Mouse (Mus musculus): Measurements from ENCODE around the gene Abcb6. TPM values are rescaled to one million over a fixed set of nuclear protein-coding genes. Genes with fewer than 3 reads are reported as not detected.

Abcb6 gene
- polyA plus RNA-seq, 1 experiment from 2014 or later = 51.9 TPM

- Histone ChIP-seq H3K4me2 (ENCODE audit: low read length) (no peak overlapping the region), H3K4me1 (replicated peaks; ENCODE audit: control insufficient read depth, insufficient read depth, low read length) (no peaks in the 10 kb centered on the region), H3K9me3 (ENCODE audit: control insufficient read depth, low read length) (no peaks in the 10 kb centered on the region), H3K27me3 (replicated peaks; ENCODE audit: control insufficient read depth, insufficient read depth, low read length) (no peaks in the 10 kb centered on the region), H3K36me3 (ENCODE audit: control insufficient read depth, insufficient read depth) (no peaks in the 10 kb centered on the region), H3K27ac (ENCODE audit: low read length) (no peak overlapping the region), H3K4me3 (replicated peaks; ENCODE audit: low read length) (no peak overlapping the region), H3K9ac (replicated peaks; ENCODE audit: low read depth, low read length) (no peak overlapping the region)
- 68% methylated on average over 5 of the region's 5 CpGs for WGBS
- no peak for ATAC-seq
Observed at GRCm38 (mm10) chr1:75159540-75160255, 20.5 kb downstream of the Abcb6 start.

- Histone ChIP-seq H3K4me3 (replicated peaks; ENCODE audit: low read length) (no peak overlapping the region), H3K9me3 (ENCODE audit: control insufficient read depth, low read length) (no peaks in the 10 kb centered on the region)
Observed at GRCm38 (mm10) chr1:75158990-75159389, 21.2 kb downstream of the Abcb6 start.

GRCm38 (mm10) chr1:75155837-75156236 is 24.4 kb downstream of the Abcb6 start:
- H3K9ac ChIP-seq (replicated peaks; ENCODE audit: low read depth, low read length) = no peak overlapping the region
- no peaks in the 10 kb centered on the region for H3K9me3 ChIP-seq (ENCODE audit: control insufficient read depth, low read length)
- 66% methylated on average over 3 of the region's 3 CpGs for WGBS
- H3K27ac ChIP-seq (ENCODE audit: low read length) = no peak overlapping the region
- H3K36me3 ChIP-seq (ENCODE audit: control insufficient read depth, insufficient read depth) = no peaks in the 10 kb centered on the region
- ATAC-seq = no peak
- no peak overlapping the region for H3K4me3 ChIP-seq (replicated peaks; ENCODE audit: low read length)
- H3K4me1 ChIP-seq (replicated peaks; ENCODE audit: control insufficient read depth, insufficient read depth, low read length) = no peaks in the 10 kb centered on the region
- H3K4me2 ChIP-seq (ENCODE audit: low read length) = no peak overlapping the region
- no peaks in the 10 kb centered on the region for H3K27me3 ChIP-seq (replicated peaks; ENCODE audit: control insufficient read depth, insufficient read depth, low read length)

More at GRCm38 (mm10) chr1:75158990-75159389, 21.2 kb downstream of the Abcb6 start:
- no peak for ATAC-seq
- Histone ChIP-seq H3K27me3 (replicated peaks; ENCODE audit: control insufficient read depth, insufficient read depth, low read length) (no peaks in the 10 kb centered on the region), H3K36me3 (ENCODE audit: control insufficient read depth, insufficient read depth) (no peaks in the 10 kb centered on the region), H3K4me1 (replicated peaks; ENCODE audit: control insufficient read depth, insufficient read depth, low read length) (no peaks in the 10 kb centered on the region), H3K9ac (replicated peaks; ENCODE audit: low read depth, low read length) (no peak overlapping the region), H3K27ac (ENCODE audit: low read length) (no peak overlapping the region), H3K4me2 (ENCODE audit: low read length) (no peak overlapping the region)

- 91% methylated on average over 4 of the region's 4 CpGs for WGBS
- Histone ChIP-seq H3K4me1 (replicated peaks; ENCODE audit: control insufficient read depth, insufficient read depth, low read length) (peaks cover 8% of the 10 kb centered on the region), H3K9me3 (ENCODE audit: control insufficient read depth, low read length) (no peaks in the 10 kb centered on the region), H3K4me2 (ENCODE audit: low read length) (no peak overlapping the region), H3K9ac (replicated peaks; ENCODE audit: low read depth, low read length) (no peak overlapping the region), H3K4me3 (replicated peaks; ENCODE audit: low read length) (no peak overlapping the region), H3K36me3 (ENCODE audit: control insufficient read depth, insufficient read depth) (peaks cover 27% of the 10 kb centered on the region), H3K27me3 (replicated peaks; ENCODE audit: control insufficient read depth, insufficient read depth, low read length) (no peaks in the 10 kb centered on the region), H3K27ac (ENCODE audit: low read length) (no peak overlapping the region)
- no peak for ATAC-seq
Observed at GRCm38 (mm10) chr1:75148727-75149126, 31.5 kb downstream of the Abcb6 start.

- Histone ChIP-seq H3K4me3 (replicated peaks; ENCODE audit: low read length) (no peak overlapping the region), H3K36me3 (ENCODE audit: control insufficient read depth, insufficient read depth) (peaks cover 27% of the 10 kb centered on the region), H3K27ac (ENCODE audit: low read length) (no peak overlapping the region), H3K9ac (replicated peaks; ENCODE audit: low read depth, low read length) (no peak overlapping the region), H3K4me1 (replicated peaks; ENCODE audit: control insufficient read depth, insufficient read depth, low read length) (peaks cover 10% of the 10 kb centered on the region), H3K27me3 (replicated peaks; ENCODE audit: control insufficient read depth, insufficient read depth, low read length) (no peaks in the 10 kb centered on the region), H3K9me3 (ENCODE audit: control insufficient read depth, low read length) (no peaks in the 10 kb centered on the region), H3K4me2 (ENCODE audit: low read length) (no peak overlapping the region)
- 86% methylated on average over 7 of the region's 7 CpGs for WGBS
- no peak for ATAC-seq
Observed at GRCm38 (mm10) chr1:75147411-75148135, 32.6 kb downstream of the Abcb6 start.

GRCm38 (mm10) chr1:75145589-75145988 is 34.6 kb downstream of the Abcb6 start:
- no peak overlapping the region for H3K9ac ChIP-seq (replicated peaks; ENCODE audit: low read depth, low read length)
- H3K4me3 ChIP-seq (replicated peaks; ENCODE audit: low read length) = no peak overlapping the region
- peaks cover 27% of the 10 kb centered on the region for H3K36me3 ChIP-seq (ENCODE audit: control insufficient read depth, insufficient read depth)
- WGBS = 87% methylated on average over 3 of the region's 3 CpGs
- no peaks in the 10 kb centered on the region for H3K27me3 ChIP-seq (replicated peaks; ENCODE audit: control insufficient read depth, insufficient read depth, low read length)
- peaks cover 16% of the 10 kb centered on the region for H3K4me1 ChIP-seq (replicated peaks; ENCODE audit: control insufficient read depth, insufficient read depth, low read length)
- no peak overlapping the region for H3K4me2 ChIP-seq (ENCODE audit: low read length)
- H3K27ac ChIP-seq (ENCODE audit: low read length) = no peak overlapping the region
- ATAC-seq = no peak
- no peaks in the 10 kb centered on the region for H3K9me3 ChIP-seq (ENCODE audit: control insufficient read depth, low read length)

- H3K4me3 ChIP-seq (replicated peaks; ENCODE audit: low read length) = peak within 1 kb of the TSS; percentile 92
- peaks cover 23% of the 10 kb centered on the region for H3K4me1 ChIP-seq (replicated peaks; ENCODE audit: control insufficient read depth, insufficient read depth, low read length)
- peak; percentile 90 for ATAC-seq
- peak within 1 kb of the TSS; percentile 96 for H3K27ac ChIP-seq (ENCODE audit: low read length)
- under 1% methylated on average over 89 of the region's 91 CpGs for WGBS
- peak within 1 kb of the TSS; percentile 96 for H3K9ac ChIP-seq (replicated peaks; ENCODE audit: low read depth, low read length)
- H3K36me3 ChIP-seq (ENCODE audit: control insufficient read depth, insufficient read depth) = peaks cover 20% of the 10 kb centered on the region
- H3K4me2 ChIP-seq (ENCODE audit: low read length) = peak within 1 kb of the TSS; percentile 89
- no peaks in the 10 kb centered on the region for H3K9me3 ChIP-seq (ENCODE audit: control insufficient read depth, low read length)
- no peaks in the 10 kb centered on the region for H3K27me3 ChIP-seq (replicated peaks; ENCODE audit: control insufficient read depth, insufficient read depth, low read length)
Observed at GRCm38 (mm10) chr1:75142301-75143261, 37.6 kb downstream of the Abcb6 start, which contains the start of the genes Cnppd1 and Retreg2. Gene Cnppd1 (minus strand): TSS chr1:75142711. Gene Retreg2 (plus strand): TSS chr1:75142778.

GRCm38 (mm10) chr1:75141486-75142190 is 38.6 kb downstream of the Abcb6 start:
- H3K27ac ChIP-seq (ENCODE audit: low read length) = peak overlapping the region; percentile 19
- H3K4me1 ChIP-seq (replicated peaks; ENCODE audit: control insufficient read depth, insufficient read depth, low read length) = peaks cover 23% of the 10 kb centered on the region
- WGBS = under 1% methylated on average over 52 of the region's 53 CpGs
- no peaks in the 10 kb centered on the region for H3K9me3 ChIP-seq (ENCODE audit: control insufficient read depth, low read length)
- peak overlapping the region; percentile 96 for H3K9ac ChIP-seq (replicated peaks; ENCODE audit: low read depth, low read length)
- no peaks in the 10 kb centered on the region for H3K27me3 ChIP-seq (replicated peaks; ENCODE audit: control insufficient read depth, insufficient read depth, low read length)
- peak; percentile 12; the same call in 1 of the 2 replicates for ATAC-seq
- peak overlapping the region; percentile 92 for H3K4me3 ChIP-seq (replicated peaks; ENCODE audit: low read length)
- H3K4me2 ChIP-seq (ENCODE audit: low read length) = peak overlapping the region; percentile 89
- H3K36me3 ChIP-seq (ENCODE audit: control insufficient read depth, insufficient read depth) = peaks cover 14% of the 10 kb centered on the region

Data from forebrain, embryonic 16.5 days (tissue).